Mouse (Mus musculus) testis, adult 2 months (tissue): Measurements from ENCODE around the gene Cyp1a2. TPM values are rescaled to one million over a fixed set of nuclear protein-coding genes. Genes with fewer than 3 reads are reported as not detected.

Experiments
- H3K27ac ChIP-seq: fragments of 200-500 bp; 2 replicates; pipeline ENCODE4 v1.5.1; 2012; ENCODE audit warnings: low read depth, low read length; ENCODE audit not compliant: control insufficient read depth, insufficient read depth
- H3K27me3 ChIP-seq: fragments of 200-500 bp; 2 replicates; pipeline ENCODE4 v1.6.1; 2012; ENCODE audit warnings: mild to moderate bottlenecking, low read length, moderate library complexity; ENCODE audit not compliant: control insufficient read depth, insufficient read depth
- H3K36me3 ChIP-seq: fragments of 200-500 bp; 2 replicates; pipeline ENCODE4 v1.6.1; 2012; ENCODE audit warnings: mild to moderate bottlenecking, low read length; ENCODE audit not compliant: control insufficient read depth, insufficient read depth
- H3K4me1 ChIP-seq: fragments of 200-500 bp; 2 replicates; pipeline ENCODE4 v1.6.1; 2012; ENCODE audit warnings: low read length; ENCODE audit not compliant: control insufficient read depth, insufficient read depth
- H3K4me3 ChIP-seq: fragments of 200-500 bp; 2 replicates; pipeline ENCODE4 v1.5.1; 2012; ENCODE audit warnings: low read depth, mild to moderate bottlenecking, low read length, moderate library complexity, mixed read lengths; ENCODE audit not compliant: control insufficient read depth
- CTCF ChIP-seq: fragments of 200-500 bp; IDR thresholded peaks from 2 replicates; pipeline ENCODE4 v1.5.1; 2012; ENCODE audit warnings: low read depth, mild to moderate bottlenecking, inconsistent platforms, low read length, moderate library complexity; ENCODE audit not compliant: control insufficient read depth, insufficient read depth, insufficient replicate concordance
- POLR2A ChIP-seq: fragments of 200-500 bp; IDR thresholded peaks from 2 replicates; pipeline ENCODE4 v1.6.1; 2012; ENCODE audit warnings: low read depth, mild to moderate bottlenecking, inconsistent platforms, low read length, moderate library complexity; ENCODE audit not compliant: control insufficient read depth
- polyA plus RNA-seq: library from polyadenylated mRNA; depleted of rRNA; stranded (reverse); fragments of >200 nt; gene quantifications from 2 replicates; pipeline ENCODE4 v1.2.3, GENCODE M21; 2012

Gene Cyp1a2
- polyA plus RNA-seq, 1 experiment: 0.16 TPM

DNA sequence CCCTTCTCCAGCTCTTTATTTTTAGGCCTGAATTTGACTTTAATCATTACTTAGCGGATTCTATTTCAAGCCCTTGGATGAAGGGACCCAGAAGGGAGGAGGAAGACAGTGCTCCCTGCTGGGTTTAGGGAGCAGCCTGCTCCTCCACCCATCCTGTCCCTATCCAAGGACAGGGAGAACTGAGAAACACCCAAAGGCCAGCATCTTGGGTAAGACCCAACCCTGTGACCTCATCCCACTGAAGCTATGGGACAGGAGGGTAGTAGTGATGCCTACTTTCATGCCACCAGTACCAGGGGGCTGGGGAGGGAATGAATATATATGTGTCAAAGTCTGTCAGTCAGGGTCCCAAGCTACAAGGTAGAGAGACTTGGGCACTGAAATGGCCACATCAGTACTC is 42.5 kb downstream of the Cyp1a2 start:
- Histone ChIP-seq H3K36me3 (no peaks in the 10 kb centered on the region), H3K27me3 (no peaks in the 10 kb centered on the region), H3K4me3 (no peak overlapping the region), H3K4me1 (peaks cover 14% of the 10 kb centered on the region), H3K27ac (no peak overlapping the region)
- TF ChIP-seq CTCF (no peak), POLR2A (no peak)

DNA sequence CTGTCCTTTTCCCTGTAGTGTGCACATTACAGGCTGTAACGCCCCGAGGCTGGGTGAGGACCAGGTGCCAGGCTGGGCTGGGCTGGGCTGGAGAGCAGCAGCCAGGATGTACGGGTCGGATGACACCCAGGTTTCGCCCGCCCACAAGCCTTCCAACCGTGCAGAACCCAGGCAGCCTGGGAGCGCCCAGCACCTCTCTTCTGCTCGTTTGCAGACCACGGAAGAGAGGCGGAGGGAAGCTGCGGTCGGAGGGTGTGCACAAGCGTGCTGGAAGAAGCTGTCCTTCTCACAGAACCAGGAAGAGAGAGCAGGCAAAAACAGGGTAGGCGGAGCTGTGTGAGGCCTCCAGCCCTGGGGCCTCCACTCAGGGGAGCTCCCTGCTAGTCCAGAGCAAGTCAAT is 43.1 kb downstream of the Cyp1a2 start:
- H3K27me3 ChIP-seq: no peaks in the 10 kb centered on the region
- no peak for TF ChIP-seq POLR2A
- TF ChIP-seq CTCF: no peak
- no peaks in the 10 kb centered on the region for H3K36me3 ChIP-seq
- H3K27ac ChIP-seq: 0 out of 2 replicates have a peak overlapping the region, but pooled peaks have one; percentile 37
- H3K4me1 ChIP-seq: peaks cover 14% of the 10 kb centered on the region
- H3K4me3 ChIP-seq: no peak overlapping the region

DNA sequence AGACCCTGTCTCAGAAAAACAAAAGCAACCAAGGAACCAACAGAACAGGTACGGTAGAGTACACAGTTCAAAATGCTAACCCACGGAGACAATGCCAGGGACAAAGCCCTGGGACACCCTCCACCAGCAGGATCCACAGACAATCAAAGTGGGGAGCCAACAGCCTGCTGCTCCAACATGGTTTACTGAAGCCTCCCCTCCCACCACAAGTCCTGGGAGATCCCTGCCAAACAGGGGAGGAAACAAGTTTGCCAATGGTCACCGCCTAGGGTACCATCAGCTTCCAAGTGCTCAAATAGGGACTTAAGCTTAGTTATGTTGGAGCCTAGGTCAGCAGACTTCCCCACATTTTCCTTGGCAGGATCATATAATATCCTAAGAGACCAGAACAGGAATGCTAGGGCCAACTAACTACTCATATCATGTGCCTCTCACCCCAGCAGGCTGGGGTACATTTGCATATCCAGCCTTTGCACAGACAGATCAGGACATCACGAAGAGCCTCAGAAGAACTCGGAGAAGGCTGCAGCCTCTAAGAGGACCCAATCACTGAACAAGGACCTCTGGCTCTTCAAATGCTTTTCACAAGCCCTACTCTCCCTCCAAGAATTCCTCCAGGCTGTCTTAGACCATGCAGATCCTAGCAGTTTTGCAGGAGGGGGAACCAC is 43.7 kb downstream of the Cyp1a2 start:
- H3K4me3 ChIP-seq: no peak overlapping the region
- H3K27ac ChIP-seq: no peak overlapping the region
- H3K4me1 ChIP-seq: peaks cover 13% of the 10 kb centered on the region
- no peak for TF ChIP-seq CTCF
- TF ChIP-seq POLR2A: no peak
- no peaks in the 10 kb centered on the region for H3K36me3 ChIP-seq
- H3K27me3 ChIP-seq: no peaks in the 10 kb centered on the region

DNA sequence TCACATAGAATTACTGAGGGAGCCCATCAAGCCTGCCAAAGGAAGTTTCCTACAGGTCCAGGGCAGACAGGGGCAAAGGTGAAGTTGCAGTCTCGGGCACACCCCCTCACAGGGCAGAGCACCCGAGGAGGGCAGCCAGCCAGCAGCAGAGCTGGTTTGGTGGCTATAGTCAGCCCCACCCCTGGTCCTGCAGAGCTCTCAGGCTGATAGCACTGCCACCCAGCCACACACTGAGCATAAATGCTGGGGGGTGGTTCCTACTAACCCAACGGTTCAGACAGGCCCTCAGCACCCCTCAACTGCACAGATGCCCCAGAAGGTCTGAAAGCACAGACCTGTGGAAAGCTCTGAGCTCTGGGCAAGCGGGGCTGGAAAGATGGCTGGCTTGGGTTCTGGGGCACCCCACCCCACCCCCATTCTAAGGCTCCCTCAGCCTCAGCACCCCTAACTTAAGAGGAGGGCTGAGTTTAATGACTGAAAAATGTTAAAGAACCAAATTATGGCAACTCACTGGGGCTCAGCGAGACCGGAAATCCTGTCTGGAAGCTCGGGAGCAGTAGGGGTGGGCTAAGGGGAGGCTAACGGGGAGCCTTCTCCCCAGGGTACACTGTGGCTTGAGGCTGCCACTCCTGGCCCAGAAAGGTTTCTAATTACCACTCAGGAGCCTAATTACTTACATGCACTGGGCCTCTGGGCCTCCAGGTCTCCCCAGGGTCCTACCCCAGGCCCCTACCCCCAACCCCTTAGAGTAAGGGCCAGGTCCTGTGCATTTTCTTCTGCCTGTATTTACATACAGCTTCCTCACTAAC is 44.6 kb downstream of the Cyp1a2 start:
- H3K4me3 ChIP-seq: no peak overlapping the region
- H3K4me1 ChIP-seq: peaks cover 6% of the 10 kb centered on the region
- H3K27ac ChIP-seq: no peak overlapping the region
- no peaks in the 10 kb centered on the region for H3K36me3 ChIP-seq
- TF ChIP-seq POLR2A (no peak), CTCF (no peak)
- no peaks in the 10 kb centered on the region for H3K27me3 ChIP-seq

DNA sequence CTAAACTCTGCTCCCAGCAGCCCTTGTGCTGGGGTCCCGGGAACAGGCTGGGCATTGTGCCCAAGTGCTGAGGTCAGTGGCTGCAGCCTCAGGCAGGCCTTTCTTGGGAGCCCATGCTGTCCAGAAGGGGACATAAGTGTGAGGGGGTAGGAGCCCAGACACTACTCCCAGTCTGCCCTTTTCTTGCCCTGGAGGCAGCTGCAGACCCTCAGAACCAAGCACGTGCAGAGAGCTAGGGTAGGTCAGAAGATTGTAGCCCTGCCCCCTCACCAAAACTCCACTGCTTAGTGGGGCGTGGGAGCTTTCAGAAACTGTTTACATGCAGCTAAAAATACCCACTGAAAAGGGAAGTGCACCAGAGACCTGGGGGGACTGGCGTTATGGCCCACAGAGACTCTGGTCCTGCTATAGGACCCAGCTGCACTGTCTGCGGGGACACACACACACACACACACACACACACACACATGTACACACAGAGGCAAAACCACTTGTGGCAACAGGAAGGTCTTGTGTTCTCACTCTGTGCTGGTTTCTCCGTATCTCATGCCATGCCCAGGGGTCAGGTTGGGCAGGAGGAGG is 45.7 kb downstream of the Cyp1a2 start:
- TF ChIP-seq POLR2A (no peak), CTCF (no peak)
- H3K4me3 ChIP-seq: no peak overlapping the region
- no peaks in the 10 kb centered on the region for H3K27me3 ChIP-seq
- H3K36me3 ChIP-seq: no peaks in the 10 kb centered on the region
- peaks cover 4% of the 10 kb centered on the region for H3K4me1 ChIP-seq
- H3K27ac ChIP-seq: 0 out of 2 replicates have a peak overlapping the region, but pooled peaks have one; percentile 30

DNA sequence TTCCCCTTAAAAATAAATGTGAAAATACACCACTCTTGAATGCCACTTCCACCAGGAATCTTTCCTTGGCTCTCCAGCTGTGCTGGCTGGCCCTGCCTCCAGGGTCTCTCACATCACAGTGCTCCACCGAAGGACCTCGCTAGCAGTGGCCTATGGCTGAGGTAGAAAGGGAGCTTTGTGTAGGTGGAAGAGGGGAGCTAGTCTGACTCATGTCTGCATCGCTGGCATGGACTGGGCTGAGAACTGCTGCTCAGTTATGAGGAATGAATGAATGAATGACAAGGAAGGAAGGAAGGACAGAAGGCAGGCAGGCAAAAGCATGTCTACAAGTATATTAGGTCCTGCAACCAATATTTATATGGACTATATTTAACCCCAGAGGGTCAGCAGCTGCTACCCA is 46.2 kb downstream of the Cyp1a2 start:
- Histone ChIP-seq H3K4me1 (peaks cover 4% of the 10 kb centered on the region), H3K36me3 (no peaks in the 10 kb centered on the region), H3K27ac (no peak overlapping the region), H3K27me3 (no peaks in the 10 kb centered on the region), H3K4me3 (no peak overlapping the region)
- TF ChIP-seq POLR2A: no peak
- TF ChIP-seq CTCF: no peak

DNA sequence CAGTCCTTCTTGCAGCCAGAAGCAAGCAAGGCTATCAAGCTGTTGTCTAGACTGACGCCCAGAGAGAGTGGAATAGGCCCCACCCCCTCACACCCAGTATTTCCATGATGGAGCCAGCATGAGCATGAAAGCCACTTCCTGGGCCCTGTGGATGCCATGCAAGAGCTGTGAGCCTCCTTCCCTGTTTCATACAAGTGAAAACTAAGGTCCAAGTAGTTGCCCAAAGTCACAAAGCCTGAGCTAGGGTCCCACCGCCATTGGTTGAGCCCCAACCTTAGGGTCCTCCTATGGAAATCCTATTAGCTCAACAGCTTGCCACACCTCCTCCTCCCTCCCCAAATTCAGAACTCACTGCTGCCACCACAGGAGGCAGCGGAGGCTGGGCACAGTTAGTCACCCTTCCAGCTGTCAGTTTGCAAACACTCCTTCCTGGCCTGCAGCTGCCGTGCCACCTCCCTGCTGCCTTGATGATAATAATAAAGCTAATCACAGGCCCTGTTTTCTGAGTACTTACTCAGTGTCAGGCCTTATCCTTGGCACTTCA is 50.0 kb downstream of the Cyp1a2 start:
- H3K36me3 ChIP-seq: no peaks in the 10 kb centered on the region
- H3K4me3 ChIP-seq: no peak overlapping the region
- H3K4me1 ChIP-seq: peaks cover under 1% of the 10 kb centered on the region
- no peak overlapping the region for H3K27ac ChIP-seq
- H3K27me3 ChIP-seq: no peaks in the 10 kb centered on the region
- TF ChIP-seq CTCF (no peak), POLR2A (no peak)
